Mouse (Mus musculus) liver, adult (tissue): ENCODE results near the gene Ccdc34.

ENCODE experiments used
- GATA4 ChIP-seq: IDR thresholded peaks from 2 replicates; pipeline ENCODE4 v1.6.1; 2014; ENCODE audit warnings: mild to moderate bottlenecking, low read length; ENCODE audit not compliant: insufficient replicate concordance

The Ccdc34 gene

DNA sequence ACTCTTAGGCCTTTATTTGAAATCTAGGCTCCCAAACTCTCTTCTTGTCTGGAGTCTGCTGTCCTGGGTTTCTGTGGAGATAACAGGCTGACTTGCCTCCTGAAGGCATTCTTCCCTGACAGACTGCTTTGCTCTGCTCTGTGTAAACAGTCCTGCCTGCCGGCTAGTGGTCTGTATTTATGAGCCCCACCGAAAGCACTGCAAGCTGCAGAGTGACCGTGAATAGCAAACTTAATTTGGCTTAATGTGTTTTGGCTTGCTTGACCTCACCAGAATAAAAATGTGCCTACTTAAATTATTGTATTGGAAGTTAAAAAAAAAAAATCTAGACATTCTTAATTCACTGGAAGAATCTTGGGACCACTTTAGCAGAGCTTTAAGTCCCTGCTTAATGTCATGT, 28.4 kb upstream of the Ccdc34 start:
- TF ChIP-seq GATA4: no peak

DNA sequence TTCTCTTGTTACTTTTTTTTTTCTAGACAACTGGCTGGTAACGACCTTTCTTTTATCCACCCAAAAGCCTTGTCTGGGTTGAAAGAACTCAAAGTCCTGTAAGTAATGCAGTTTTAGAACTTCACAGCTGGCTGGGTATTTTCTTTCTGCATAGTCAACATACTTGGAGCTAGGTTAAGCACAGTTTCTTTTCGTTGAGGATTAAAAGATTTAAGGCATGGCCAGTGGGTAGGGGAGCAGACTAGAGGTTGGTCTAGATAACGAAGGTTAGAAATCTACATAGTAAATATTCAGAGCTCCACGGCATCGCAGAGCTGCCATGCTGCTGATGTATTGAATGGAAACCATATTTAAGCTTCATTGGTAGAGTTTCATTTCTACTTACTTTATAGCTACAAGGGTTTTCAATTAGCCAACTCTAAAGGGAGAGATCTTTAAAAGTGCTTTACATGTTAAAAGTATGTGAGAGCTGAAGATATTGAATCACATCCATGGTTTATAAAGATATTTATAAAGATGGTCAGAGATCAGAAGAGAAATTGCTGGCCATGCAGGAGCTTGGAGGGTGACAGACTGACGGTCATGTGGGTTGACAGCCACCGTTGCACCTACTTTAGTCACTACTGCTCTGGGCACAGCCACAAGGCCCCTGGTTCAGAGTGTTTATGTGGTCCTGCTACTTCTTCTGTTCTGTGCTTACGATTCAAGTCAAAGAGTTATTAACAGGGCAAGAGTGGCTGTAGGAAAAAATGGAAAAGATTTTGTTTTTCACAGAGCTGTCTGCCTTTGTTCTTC, 27.7 kb upstream of the Ccdc34 start:
- TF ChIP-seq GATA4: no peak

DNA sequence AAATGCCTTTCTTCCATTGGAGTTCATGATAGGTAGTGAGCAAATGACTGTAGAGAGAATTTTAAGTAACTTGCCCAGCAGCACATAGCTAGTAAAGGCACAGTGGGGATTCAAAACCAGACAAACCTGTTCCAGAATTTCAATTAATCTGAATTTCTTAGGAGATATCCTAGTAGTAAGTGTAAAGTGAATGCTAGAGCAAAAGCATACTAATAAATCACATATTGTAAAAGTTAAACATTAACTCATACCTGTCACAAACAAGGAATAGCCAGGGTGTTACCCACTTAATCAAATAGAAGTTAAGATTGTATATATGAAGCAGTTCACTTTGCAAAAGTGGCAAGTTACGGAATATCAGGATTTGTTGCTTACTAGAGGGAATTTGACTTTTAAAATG, 25.9 kb upstream of the Ccdc34 start:
- TF ChIP-seq GATA4: no peak

DNA sequence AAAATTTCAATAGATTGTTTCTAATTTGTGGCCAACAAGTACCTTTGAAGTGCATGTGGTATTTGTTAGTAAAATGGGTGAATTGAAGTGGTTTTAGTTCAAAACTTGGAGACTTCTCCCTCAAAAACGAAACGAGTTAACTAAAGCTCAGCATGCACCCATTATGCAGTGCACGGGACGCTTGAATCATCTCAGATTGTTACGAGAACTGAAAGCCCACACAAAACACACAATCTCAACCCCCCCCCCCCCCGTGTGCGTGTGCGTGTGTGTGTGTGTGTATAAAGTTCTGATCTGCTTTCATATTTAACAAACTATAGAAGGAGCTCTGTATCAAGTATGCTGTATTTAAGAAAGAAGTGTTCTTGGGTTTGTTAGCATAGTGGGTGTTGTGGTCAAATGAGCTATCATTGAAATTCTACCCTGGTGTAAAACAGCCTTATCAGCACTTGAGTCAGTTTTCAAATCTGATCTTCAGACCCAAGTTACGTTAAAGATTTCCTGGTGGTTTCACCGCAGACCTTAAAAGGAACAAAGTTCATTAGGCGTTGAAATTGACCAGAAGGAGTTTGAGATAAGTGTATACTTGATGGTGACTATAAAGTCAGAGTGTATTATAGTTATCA, 25.1 kb upstream of the Ccdc34 start:
- TF ChIP-seq GATA4: no peak

DNA sequence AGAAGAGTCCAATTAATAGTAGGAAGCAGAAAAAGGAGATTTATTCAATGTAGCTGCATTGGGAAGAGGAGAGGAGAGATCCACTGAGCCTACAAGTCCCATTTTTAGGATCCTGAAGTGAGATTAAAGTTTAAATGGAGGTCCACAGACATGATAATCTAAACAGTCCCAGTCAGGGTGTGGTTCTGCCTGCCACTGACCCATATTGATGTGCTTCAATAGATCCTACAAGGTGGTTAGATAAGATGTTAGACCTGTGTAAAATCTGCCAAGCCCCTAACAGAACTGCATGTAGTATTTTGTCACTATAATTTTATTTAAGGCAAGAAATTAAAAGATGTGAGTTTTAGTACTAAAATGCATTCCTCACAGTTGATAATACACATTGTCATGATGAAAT, 24.2 kb upstream of the Ccdc34 start:
- TF ChIP-seq GATA4: no peak

DNA sequence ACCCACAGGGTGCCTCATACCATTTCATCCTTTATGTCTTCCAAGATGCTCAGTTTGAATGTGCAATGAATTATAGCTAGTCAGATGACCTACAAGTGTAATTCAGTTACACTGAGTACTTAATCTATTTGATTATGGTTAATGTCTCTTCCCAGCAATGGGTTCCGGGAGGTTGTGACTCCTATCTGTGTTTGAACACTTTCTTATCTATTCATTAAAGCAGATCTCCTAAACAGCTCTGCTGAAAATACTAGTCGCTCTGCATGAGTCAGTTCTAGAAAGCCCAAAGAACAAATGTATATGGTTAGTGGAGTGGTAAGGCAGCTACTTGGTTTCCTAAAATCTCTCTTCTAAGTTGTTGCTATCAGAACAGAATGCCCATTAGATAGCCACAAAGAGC, 22.6 kb upstream of the Ccdc34 start:
- no peak for TF ChIP-seq GATA4

DNA sequence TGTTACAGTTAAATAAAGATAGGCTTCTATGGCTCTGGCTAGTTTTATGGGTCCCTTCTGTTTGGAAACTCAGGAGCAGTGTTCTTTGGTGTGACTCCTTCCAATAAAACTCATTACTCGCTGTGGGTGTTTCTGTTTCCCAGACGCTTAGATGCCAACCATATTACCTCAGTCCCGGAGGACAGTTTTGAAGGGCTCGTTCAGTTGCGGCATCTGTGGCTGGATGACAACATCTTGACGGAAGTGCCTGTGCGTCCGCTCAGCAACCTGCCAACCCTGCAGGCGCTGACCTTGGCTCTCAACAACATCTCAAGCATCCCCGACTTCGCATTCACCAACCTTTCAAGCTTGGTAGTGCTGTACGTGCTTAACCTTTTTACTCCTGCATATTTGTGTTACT, 21.2 kb upstream of the Ccdc34 start:
- no peak for TF ChIP-seq GATA4

DNA sequence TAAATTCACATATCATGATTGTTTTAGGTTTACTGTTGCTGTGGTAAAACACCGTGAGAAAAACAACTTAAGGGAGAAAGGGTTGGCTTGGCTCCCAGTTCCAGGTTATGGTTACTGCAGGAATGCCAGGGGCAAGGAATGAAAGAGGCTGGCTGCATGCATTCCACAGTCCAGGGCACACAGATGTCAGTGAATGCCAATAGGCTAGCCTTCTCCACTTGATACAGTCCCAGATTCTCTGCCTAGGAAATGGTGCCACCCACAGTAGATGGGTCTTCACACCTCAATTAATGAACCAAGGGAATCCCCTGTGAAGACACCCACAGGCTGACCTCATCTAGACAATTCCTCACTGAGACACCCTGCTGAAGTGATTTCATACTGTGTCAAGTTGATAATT, 12.9 kb upstream of the Ccdc34 start:
- no peak for TF ChIP-seq GATA4

DNA sequence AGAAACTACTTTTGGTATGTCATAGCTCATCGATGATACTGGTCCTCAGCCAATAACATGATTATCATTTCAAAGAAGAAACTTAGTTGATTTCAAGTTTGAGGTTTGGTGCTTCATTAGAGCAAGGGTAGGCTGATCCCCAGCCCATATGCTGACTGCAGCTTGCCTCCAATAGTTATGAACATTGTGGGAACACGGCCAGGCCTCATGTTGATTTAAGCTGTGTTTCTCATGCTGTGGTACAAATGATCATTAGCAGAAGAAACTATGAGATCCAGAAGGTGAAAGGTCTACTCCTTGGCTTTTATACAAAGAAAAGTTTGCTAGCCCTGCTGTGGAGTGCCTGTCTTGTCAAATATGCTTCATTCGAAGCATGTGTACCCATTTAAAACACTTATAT, 12.5 kb upstream of the Ccdc34 start:
- TF ChIP-seq GATA4: no peak

DNA sequence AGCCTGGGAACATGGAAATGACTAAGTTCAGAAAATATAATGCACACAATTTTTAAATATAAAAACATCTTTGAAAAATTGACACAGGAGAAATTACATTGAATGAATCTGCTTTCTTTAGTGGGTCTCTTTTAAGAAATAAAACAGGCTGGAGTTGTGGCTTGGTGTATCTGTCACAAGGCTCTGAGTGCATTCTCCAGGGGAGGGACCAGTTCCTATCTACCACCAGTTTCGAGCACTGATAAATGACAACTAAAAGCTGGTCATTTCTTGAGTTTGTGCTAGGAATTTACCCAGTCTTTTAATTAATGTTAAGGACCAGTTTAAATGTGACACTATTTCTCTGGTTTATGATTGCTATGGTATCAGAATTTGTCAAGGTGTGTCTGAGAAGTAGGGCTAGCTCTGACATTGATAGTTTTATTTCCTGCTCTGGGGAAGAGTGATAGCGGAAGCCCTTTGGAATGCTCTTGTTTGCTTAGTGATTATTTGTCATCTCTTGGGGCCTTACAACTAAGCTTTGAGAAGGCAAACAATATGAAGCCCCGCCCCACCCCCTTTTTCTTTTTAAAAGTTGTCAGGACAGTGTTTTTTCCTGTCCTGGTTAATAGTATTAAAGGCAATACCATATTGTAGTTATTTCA, 11.9 kb upstream of the Ccdc34 start:
- TF ChIP-seq GATA4: no peak

DNA sequence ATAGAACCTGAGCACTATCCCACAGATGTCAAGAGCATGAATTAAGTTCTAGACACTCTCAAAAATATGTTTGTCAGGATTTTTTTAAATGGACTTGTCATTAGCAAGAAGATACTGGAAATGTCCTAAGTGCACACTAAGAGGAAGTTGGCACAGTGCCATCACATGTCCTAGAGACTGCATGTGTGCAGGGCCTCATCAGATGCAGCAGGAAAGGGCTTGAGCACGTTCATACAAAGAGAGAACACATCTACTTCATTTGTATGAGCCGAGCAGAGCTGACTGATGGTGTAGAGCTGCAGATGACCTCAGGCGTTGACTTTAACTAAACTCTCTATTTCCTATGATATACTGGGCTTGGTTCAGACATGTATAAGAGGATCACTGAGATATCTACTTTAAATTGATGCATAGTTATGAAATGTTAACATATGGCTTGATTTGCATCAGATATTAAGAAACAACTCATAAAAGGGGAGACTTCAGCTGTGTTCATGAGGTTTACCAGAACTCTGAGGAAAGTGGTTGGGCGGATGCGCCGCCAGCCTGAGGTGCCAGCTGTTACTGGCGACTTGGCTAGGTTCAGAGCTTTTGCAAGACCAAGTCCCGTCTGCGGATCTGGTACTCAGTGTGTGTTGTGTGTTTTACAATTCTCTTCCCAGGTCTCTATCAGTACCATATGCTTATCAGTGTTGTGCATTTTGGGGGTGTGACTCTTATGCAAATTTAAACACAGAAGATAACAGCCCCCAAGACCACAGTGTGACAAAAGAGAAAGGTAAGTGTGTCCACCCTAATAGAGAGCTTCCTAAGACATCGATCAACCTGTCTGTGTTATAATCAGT, 10.0 kb upstream of the Ccdc34 start:
- TF ChIP-seq GATA4: no peak

DNA sequence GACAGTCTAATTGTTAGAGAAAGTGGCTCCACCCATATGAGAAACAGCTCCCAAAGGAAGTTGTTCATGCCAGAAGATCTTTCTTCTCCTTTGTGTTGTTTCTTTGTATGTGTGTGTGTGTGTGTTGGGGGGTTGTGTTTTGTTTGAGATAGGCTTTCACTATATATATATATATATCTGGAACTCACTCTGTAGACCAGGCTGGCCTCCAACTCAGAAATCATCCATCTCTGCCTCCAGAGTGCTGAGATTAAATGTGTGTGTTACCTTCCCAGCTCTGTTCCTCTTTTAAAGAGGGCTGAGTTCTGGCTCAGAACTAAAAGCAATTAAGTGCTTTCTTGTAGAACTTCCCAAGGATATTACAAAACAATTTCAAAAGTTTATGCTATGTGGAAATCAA, 8.2 kb upstream of the Ccdc34 start:
- no peak for TF ChIP-seq GATA4

DNA sequence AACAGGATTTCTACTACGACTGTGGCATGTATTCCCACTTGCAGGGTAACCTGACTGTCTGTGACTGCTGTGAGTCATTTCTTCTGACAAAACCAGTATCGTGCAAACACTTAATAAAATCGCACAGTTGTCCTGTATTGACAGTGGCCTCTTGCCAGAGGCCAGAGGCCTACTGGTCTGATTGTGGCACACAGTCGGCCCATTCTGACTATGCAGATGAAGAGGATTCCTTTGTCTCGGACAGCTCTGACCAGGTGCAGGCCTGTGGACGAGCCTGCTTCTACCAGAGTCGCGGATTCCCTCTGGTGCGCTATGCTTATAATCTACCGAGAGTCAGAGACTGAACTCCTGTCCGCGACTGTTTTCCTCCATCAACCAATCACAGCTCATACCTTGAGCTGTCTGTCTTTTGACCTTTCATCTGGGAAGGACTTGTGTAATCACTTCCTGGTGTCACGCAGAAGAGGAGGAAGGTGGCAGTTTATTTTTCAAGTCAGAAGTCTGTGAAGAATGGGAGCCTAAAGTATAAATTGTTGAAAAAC, 5.4 kb upstream of the Ccdc34 start:
- no peak for TF ChIP-seq GATA4

DNA sequence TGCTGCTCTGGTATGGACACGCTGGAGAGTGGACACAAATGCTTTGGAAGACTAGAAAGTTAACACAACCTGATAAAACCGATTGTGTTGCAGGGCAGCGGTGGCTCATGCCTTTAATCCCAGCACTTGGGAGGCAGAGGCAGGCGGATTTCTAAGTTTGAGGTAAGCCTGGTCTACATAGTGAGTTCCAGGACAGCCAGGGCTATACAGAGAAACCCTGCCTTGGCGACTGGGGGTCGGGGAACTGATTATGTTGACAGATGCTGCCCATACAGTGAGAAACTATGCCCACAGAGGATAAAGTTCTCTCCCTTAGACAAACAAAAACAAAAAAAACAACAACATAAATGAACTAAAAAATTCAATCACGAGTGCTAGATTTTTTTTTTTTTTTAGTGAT, 530 bp upstream of the Ccdc34 start:
- no peak for TF ChIP-seq GATA4

DNA sequence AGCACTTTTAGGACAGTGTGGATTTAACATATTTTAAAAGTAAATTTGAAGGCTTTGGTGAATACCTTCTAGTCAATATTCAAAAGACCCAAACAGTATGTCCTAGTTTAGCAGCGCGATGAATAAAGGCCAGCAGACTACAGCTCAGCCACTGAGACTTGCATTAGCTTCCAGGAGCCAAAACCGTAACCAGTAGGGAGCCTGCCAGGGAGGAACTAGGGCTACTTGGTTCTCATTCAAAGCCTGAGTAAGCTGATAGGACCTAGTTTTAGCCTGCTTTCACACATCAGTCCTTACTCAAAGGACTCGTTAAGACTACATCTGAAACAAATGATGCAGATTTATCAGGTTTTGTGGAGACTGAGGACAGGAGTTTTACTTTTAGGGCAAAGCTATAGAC, 2.0 kb downstream of the Ccdc34 start:
- no peak for TF ChIP-seq GATA4
